Mouse (Mus musculus): Measurements from ENCODE around the gene Engase. TPM values are rescaled to one million over a fixed set of nuclear protein-coding genes. Genes with fewer than 3 reads are reported as not detected.

Gene Engase
- total RNA-seq, 2 experiments from 2014 or later = 11.0 to 12.4 TPM

DNA sequence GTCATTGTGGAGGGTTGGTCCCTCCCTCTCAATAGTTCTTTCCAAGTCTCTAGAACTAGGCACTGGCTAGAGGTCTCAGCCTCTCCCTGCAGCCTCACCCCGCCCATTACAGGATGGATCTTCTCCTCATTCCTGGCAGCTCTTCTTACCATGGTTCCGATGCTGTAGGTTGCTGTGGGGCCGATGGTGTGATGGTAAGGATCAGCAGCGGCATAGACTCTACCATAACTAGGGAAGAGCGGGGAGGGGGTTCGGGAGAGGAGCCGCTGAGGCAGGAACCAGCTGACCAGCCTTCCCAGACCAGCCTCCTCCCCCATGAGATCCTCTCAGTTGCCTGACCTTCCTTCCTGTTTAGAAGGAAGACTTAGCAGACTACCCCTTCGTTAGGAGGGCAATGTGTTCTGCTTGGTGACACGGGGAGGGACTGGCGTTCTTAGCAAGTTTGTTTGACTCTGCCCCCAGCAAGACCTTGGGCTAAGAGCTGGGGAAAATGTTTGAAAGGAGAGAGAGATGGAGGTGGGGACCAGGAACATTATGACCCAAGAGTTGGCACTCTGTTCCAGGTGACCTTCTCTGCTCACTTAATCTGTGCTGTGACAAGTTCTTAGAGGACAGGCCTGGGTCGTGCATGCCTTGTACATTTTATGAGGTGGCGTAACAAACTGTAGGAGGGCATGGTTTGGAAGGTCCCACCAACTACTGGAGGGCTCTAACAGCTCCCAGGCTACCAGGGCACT, 17.5 kb downstream of the Engase start:
- TF ChIP-seq CTCF (IDR thresholded peaks at IDR 0.05) = no peak
- H3K4me3 ChIP-seq = no peak overlapping the region
- DNase-seq (ENCODE audit: extremely low spot score in 1 of 2, low spot score in 2 of 2) = no peak
- intact Hi-C loops (cut with DNase I) = no loop called here
- H3K27ac ChIP-seq = peak overlapping the region; percentile 78; the same call in 1 of the 2 replicates

DNA sequence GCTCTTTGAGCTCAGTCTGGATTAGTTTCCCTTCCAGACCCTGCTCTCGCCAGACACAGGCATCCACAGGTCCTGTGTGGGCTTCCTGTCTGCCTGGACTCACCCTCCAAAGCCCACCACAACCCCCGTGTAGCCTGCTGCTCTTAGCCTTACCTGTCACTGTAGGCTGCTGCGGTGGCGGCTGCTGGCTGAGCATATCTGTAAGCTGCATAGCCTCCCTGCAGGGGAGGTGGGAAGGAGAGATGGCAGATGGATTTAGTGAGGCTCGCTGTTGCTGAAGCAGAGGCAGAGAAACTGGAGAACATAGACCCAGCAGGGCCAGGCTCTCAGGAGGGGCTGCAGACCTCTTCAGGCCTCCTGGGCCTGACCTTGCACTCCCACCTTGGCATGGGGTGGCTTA, 18.4 kb downstream of the Engase start:
- intact Hi-C loops (cut with DNase I) = no loop called here
- TF ChIP-seq CTCF (IDR thresholded peaks at IDR 0.05) = no peak
- peak in 1 of 2 experiments; percentile 55 for DNase-seq (ENCODE audit: extremely low spot score in 1 of 2, low spot score in 2 of 2)
- Histone ChIP-seq H3K27ac (peak overlapping the region; percentile 78), H3K4me3 (no peak overlapping the region)

DNA sequence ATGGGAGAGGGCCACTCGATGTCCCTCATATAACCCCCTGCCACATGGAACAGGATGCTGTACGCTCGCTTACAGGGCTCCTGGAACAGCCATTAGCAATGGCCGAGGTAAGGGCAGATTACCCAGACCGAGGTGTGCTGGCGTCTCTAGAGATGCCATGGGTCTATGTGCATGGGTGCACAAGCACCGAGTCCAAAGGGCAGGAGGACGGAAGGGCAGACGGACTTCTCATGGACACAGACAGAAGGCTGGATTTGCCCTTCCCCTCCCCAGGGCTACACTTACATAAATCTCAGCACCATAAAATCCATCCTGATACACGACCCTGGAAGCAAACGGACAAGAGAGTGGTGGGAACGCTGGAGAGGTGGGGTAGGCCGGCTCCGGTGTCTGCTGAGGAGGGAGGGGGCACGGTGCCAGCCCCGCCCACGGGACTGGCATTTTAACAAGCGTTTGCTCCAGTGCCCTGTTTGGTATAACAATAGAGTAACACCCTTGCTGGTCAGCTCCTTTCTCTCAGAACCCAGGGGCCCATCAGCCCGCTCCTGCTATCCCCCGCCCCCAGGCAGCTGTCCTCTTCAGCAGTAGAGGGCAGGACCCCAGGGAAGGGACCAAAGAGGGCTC, 19.5 kb downstream of the Engase start:
- DNase-seq (ENCODE audit: extremely low spot score in 1 of 2, low spot score in 2 of 2) = no peak
- peak overlapping the region; percentile 78 for H3K27ac ChIP-seq
- TF ChIP-seq CTCF (IDR thresholded peaks at IDR 0.05) = no peak
- no peak overlapping the region for H3K4me3 ChIP-seq
- intact Hi-C loops (cut with DNase I) = no loop called here

DNA sequence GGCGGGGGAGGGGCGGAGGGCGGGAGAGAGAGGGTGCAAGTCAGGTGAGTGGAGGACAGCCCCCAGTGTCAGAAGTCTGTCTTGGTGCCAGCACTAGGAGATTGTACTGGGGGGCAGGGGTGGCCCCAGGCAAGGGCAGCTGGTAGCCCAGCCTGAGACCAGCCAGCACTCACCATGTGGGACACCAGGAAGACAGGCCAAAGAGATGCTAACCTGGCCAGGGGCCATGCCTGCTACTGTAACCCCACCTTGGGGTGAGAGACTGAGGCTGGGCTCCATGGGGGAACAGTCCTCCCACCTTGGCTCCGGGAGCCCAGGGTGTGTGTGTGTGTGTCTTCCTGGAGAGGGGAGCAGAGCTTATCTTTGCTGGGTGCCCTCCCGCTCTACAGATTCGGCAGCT, 26.4 kb downstream of the Engase start:
- intact Hi-C loops (cut with DNase I) = no loop called here
- no peak for TF ChIP-seq CTCF (IDR thresholded peaks at IDR 0.05)
- Histone ChIP-seq H3K4me3 (no peak overlapping the region), H3K27ac (no peak overlapping the region)
- DNase-seq (ENCODE audit: extremely low spot score in 1 of 2, low spot score in 2 of 2) = no peak

DNA sequence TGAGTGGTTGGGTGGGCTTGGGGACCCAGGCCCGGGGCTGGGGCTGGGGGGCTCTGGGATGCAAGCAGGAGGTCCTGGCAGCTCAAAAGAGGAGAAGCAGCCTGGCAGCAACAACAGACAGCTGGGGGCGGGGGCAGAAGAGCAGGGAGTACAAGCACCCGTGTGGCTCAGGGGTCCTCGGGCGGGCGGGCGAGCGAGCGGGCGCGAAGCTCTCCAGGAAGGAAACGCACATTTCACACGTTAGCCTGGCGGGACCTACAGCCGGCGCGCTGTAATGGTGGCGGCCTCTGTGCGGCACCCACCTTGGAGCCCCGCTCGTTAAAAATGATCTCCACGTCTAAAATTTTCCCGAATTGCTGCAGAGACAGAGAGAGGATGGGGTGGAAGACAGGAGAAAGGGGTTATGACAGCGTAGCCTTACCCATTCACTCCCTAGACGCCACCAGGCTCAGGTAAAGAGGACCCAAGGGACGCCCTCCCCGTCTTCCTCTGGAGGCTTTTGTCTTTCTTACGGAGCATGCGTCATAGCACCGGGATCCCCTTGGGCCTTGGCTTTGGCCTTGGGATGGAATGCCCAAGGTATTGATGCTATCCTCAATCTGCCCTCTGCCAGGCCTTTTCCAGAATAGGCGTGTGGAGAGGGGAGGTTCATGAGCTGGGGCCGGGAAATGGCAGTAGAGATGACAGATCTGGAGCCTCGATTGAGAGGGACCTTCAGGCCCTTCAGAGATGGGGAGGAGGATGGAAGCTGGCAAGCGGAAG, 27.0 kb downstream of the Engase start:
- intact Hi-C loops (cut with DNase I) = no loop called here
- no peak for TF ChIP-seq CTCF (IDR thresholded peaks at IDR 0.05)
- Histone ChIP-seq H3K4me3 (no peak overlapping the region), H3K27ac (peak overlapping the region; percentile 32; the same call in 1 of the 2 replicates)
- no peak for DNase-seq (ENCODE audit: extremely low spot score in 1 of 2, low spot score in 2 of 2)

DNA sequence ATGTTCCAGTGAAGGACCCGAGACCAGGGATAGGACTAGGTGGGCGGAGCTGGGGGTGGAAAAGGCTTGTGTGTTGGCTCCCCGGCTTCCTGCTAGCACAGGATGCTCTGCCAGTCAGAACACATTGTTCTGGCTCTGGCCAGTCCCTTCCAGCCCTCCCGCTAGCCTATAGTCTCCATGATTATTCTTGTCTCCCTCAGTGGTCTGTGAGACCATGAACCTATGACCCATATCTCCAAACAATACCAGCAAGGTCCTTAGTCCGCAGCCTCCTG, 27.5 kb downstream of the Engase start:
- Histone ChIP-seq H3K4me3 (no peak overlapping the region), H3K27ac (peak overlapping the region; percentile 32; the same call in 1 of the 2 replicates)
- TF ChIP-seq CTCF (IDR thresholded peaks at IDR 0.05) = no peak
- DNase-seq (ENCODE audit: extremely low spot score in 1 of 2, low spot score in 2 of 2) = no peak
- intact Hi-C loops (cut with DNase I) = no loop called here

DNA sequence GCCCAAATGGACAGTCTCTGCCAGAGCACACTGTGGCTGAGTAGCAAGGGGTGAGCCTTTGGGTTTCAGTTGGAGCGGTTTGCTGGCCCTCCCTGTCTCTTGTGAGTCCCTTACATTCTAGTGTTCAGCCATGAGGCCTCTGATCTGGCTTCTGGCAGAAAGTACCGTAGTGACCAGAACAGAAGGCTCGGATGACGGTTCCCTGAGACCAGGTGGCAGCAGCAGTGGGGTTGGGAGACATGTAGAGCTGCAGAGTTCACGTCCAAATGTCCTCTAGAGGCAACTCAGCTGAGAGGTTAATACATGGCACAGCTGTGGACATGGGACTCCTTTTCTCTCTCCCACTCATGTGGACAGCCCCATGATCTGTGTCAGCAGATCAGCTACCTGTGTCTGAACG, 30.5 kb downstream of the Engase start:
- intact Hi-C loops (cut with DNase I) = loop anchor here (5.0 kb wide), 1 partner anchor 230 kb away; no protein-coding TSS in a partner anchor
- no peak for TF ChIP-seq CTCF (IDR thresholded peaks at IDR 0.05)
- Histone ChIP-seq H3K4me3 (no peak overlapping the region), H3K27ac (no peak overlapping the region)
- no peak for DNase-seq (ENCODE audit: extremely low spot score in 1 of 2, low spot score in 2 of 2)

DNA sequence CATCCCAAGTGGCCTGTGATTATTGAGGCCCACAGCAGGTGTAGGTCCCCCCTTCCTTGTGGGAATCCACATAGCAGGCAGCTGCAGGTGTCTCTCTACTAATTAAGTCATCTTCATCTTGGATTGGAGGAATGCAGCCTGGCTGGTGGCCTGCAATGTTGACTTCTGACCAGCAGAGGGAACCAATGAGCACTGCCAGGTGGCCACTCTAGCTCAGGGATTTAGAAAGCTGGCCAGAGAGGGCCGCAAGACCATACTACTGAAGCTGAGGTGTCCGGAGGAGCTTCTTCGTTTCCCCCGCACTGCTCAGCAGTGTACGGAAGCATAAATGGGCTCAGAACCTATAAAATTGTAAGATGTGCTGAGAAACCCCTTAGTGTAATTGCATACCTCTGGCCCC, 31.3 kb downstream of the Engase start:
- DNase-seq (ENCODE audit: extremely low spot score in 1 of 2, low spot score in 2 of 2) = peak; percentile 80 to 86
- TF ChIP-seq CTCF (IDR thresholded peaks at IDR 0.05) = peak; percentile 100
- H3K4me3 ChIP-seq = no peak overlapping the region
- intact Hi-C loops (cut with DNase I) = loop anchor here (5.0 kb wide), 1 partner anchor 229 kb away; no protein-coding TSS in a partner anchor
- peak overlapping the region; percentile 36; the same call in 1 of the 2 replicates for H3K27ac ChIP-seq

DNA sequence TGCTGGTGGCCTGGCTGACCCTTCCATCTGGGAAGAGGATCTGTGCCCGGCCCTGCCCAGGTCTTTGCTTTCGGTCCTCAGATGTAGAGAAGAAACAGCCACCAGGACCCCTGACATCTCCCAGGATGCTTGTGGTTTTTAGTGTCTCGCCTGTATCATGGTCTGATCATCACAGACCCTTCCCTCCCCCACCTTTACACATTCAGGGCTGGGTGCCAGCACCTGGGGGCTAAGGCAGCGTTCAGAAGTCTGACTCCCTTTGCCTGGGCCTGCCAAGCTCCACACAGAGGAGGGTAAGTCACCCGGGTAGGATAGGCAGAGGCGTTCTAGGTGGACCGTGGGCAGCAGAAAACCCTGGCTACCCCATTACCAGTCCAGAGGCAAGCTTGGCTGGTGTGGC, 31.7 kb downstream of the Engase start:
- intact Hi-C loops (cut with DNase I) = loop anchor here (5.0 kb wide), 1 partner anchor 229 kb away; no protein-coding TSS in a partner anchor
- H3K4me3 ChIP-seq = no peak overlapping the region
- H3K27ac ChIP-seq = peak overlapping the region; percentile 36; the same call in 1 of the 2 replicates
- DNase-seq (ENCODE audit: extremely low spot score in 1 of 2, low spot score in 2 of 2) = no peak
- TF ChIP-seq CTCF (IDR thresholded peaks at IDR 0.05) = no peak

DNA sequence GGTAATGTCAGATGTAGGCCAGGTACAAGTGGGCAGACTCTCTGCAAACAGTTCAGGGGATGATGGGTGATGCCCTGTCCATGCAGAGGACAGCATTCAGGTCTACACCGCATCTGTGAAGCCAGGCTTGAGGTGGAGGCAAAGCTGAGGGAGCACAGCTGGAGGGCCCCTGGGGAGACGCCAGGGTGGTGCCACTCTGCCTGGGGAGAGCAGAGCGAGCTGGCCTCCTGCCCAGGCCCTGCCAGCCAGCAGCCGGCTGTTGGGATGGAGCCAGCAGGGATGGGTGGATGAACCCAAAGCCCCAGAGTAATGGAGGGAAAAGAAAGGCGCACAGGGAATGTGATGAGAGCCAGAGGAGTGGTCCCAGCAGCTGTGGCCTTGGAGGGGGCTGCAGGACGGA, 35.2 kb downstream of the Engase start:
- Histone ChIP-seq H3K4me3 (no peak overlapping the region), H3K27ac (no peak overlapping the region)
- DNase-seq (ENCODE audit: extremely low spot score in 1 of 2, low spot score in 2 of 2) = peak; percentile 56 to 68
- TF ChIP-seq CTCF (IDR thresholded peaks at IDR 0.05) = no peak
- intact Hi-C loops (cut with DNase I) = no loop called here

DNA sequence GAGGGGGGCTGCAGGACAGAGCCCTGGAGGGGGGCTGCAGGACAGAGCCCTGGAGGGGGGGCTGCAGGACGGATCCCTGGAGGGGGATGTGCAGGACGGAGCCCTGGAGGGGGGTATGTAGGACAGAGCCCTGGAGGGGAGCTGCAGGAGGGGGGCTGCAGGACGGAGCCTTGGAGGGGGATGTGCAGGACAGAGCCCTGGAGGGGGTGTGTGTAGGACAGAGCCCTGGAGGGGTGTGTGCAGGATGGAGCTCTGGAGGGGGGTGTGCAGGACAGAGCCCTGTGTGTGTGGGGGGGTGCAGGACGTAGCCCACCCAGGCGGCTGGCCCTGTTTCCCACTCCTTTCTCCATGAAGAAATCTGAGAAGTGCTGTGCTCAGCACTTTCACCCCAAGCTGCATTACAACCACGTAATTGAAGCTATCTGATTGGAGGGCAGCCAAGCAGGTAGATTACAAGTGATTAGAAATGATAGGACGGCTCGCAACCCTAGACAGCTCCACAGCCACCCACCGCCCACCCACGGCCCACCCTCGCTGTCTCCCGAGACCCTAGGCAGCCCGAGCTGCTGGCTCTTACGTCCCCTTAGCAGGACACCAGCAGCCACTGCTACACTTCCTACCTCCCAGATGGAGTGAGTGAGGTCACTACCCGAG, 35.8 kb downstream of the Engase start:
- DNase-seq (ENCODE audit: extremely low spot score in 1 of 2, low spot score in 2 of 2) = no peak
- Histone ChIP-seq H3K4me3 (no peak overlapping the region), H3K27ac (no peak overlapping the region)
- no peak for TF ChIP-seq CTCF (IDR thresholded peaks at IDR 0.05)
- intact Hi-C loops (cut with DNase I) = no loop called here

DNA sequence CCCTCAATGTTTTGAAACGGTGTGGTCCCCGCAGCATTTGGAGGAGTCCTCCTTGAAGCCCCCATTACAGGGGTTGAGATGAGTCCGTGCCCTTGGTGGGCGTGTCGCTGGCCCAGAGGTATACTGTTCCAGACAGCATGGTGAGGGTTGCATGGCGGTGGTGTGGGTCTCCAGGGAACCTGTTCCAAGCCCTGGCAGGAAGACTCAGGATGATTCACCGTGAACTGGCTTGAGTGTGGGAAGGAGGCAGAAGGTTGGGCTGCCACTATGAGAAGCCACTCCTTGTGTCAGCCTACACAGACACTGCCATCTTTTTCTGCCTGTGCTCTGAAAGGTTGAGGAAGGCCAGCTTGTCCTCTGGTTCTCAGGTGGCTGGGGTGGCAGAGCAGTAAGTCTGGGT, 41.3 kb downstream of the Engase start:
- Histone ChIP-seq H3K27ac (no peak overlapping the region), H3K4me3 (no peak overlapping the region)
- no peak for DNase-seq (ENCODE audit: extremely low spot score in 1 of 2, low spot score in 2 of 2)
- TF ChIP-seq CTCF (IDR thresholded peaks at IDR 0.05) = no peak
- intact Hi-C loops (cut with DNase I) = no loop called here
